Mouse (Mus musculus): Measurements from ENCODE around the gene Pth1r. TPM values are rescaled to one million over a fixed set of nuclear protein-coding genes. Genes with fewer than 3 reads are reported as not detected.
A peak's percentile ranks its signal among the peaks of the same experiment; 100 is the strongest.

Pth1r gene
- total and polyA plus RNA-seq, 3 experiments, result 0.15 to 0.77 TPM; not detected in 1

DNA sequence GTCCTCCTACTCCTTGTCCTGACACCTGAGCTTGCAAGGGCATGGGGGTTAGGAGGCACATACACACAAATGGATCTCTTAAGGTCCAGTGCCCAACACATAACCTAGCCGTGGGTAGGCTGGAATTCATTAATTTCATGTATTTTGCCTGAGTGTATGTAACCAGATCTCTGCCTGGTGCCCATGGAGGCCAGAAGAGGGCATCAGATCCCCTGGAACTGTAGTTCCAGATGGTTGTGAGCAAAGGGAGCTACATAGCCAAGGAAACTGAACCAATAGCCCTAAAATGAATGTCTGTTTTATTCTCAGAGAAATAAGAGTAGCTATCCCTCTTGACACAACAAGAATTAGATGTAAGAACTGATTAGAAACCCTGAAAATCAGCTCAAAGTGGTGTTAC lies 31.5 kb downstream of the Pth1r start:
- Histone ChIP-seq H3K9ac (ENCODE audit: control insufficient read depth, low read depth, low read length, poor library complexity, severe bottlenecking) (no peak overlapping the region), H3K79me2 (ENCODE audit: control insufficient read depth, insufficient read depth, low read length, poor library complexity) (no peaks in the 10 kb centered on the region), H3K27me3 (ENCODE audit: control insufficient read depth in 1 of 2, insufficient read depth in 2 of 2, low read length in 2 of 2) (no peaks in the 10 kb centered on the region), H3K27ac (ENCODE audit: control insufficient read depth, low read depth, low read length) (no peak overlapping the region), H3K9me3 (replicated peaks; ENCODE audit: insufficient read depth, low read length) (no peaks in the 10 kb centered on the region), H3K4me1 (ENCODE audit: control insufficient read depth in 1 of 2, insufficient read depth in 2 of 2, low read length in 2 of 2) (no peaks in the 10 kb centered on the region), H3K4me3 (ENCODE audit: control insufficient read depth in 1 of 2, insufficient read depth in 1 of 2, low read depth in 2 of 2, low read length in 2 of 2) (no peak overlapping the region), H3K36me3 (ENCODE audit: control insufficient read depth in 1 of 2, insufficient read depth in 2 of 2, low read length in 2 of 2) (peaks cover 0 to 8% of the 10 kb centered on the region in 2 experiments; a peak in 2 of 4 replicates)
- DNase-seq (ENCODE audit: low read depth, low spot score), result no peak
- TF ChIP-seq CTCF (IDR thresholded peaks at IDR 0.05 in 2 of 3, conservative IDR thresholded peaks at IDR 0.05 in 1 of 3; ENCODE audit: control insufficient read depth in 1 of 3, insufficient read depth in 1 of 3, low read depth in 2 of 3, low read length in 3 of 3, poor library complexity in 1 of 3, severe bottlenecking in 1 of 3), result peak in 1 of 3 experiments; percentile 9; a peak in 1 of 6 replicates
- no peak for TF ChIP-seq CHD2 (IDR thresholded peaks at IDR 0.05; ENCODE audit: low read length)
- no peak for TF ChIP-seq ZMIZ1 (IDR thresholded peaks at IDR 0.05; ENCODE audit: low read depth, low read length)
- no peak for TF ChIP-seq MYC (IDR thresholded peaks at IDR 0.05; ENCODE audit: low read depth, low read length)

DNA sequence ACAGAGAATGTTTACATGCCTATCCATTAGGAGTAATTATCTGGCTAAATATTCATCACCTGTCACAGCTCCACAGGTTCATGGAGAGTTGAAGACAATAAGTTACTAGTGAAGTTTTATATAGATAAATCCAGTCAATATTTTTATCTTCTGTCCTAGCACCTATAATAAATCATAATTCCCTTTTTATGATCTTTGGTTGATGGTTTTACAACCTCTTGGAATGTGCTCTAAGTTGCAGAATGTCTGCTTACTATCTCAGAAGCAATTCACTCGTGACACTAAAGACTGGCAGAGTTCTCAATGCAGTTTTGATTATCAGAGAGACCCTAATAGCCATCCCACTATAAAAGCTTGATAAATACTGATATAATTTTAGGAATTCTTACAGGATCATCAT lies 33.6 kb downstream of the Pth1r start:
- Histone ChIP-seq H3K27me3 (ENCODE audit: control insufficient read depth in 1 of 2, insufficient read depth in 2 of 2, low read length in 2 of 2) (no peaks in the 10 kb centered on the region), H3K9me3 (replicated peaks; ENCODE audit: insufficient read depth, low read length) (no peaks in the 10 kb centered on the region), H3K9ac (ENCODE audit: control insufficient read depth, low read depth, low read length, poor library complexity, severe bottlenecking) (no peak overlapping the region), H3K27ac (ENCODE audit: control insufficient read depth, low read depth, low read length) (no peak overlapping the region), H3K36me3 (ENCODE audit: control insufficient read depth in 1 of 2, insufficient read depth in 2 of 2, low read length in 2 of 2) (peaks cover 0 to 8% of the 10 kb centered on the region in 2 experiments; a peak in 2 of 4 replicates), H3K4me3 (ENCODE audit: control insufficient read depth in 1 of 2, insufficient read depth in 1 of 2, low read depth in 2 of 2, low read length in 2 of 2) (no peak overlapping the region), H3K79me2 (ENCODE audit: control insufficient read depth, insufficient read depth, low read length, poor library complexity) (no peaks in the 10 kb centered on the region), H3K4me1 (ENCODE audit: control insufficient read depth in 1 of 2, insufficient read depth in 2 of 2, low read length in 2 of 2) (peaks cover 0 to 5% of the 10 kb centered on the region in 2 experiments; a peak in 1 of 4 replicates)
- TF ChIP-seq ELF1 (IDR thresholded peaks at IDR 0.05; ENCODE audit: low read depth, low read length) (no peak), ZNF384 (IDR thresholded peaks at IDR 0.05; ENCODE audit: low read depth, low read length) (no peak), GABPA (IDR thresholded peaks at IDR 0.05; ENCODE audit: low read depth, low read length) (no peak), KAT2A (conservative IDR thresholded peaks at IDR 0.05; ENCODE audit: low read depth, low read length) (no peak), POLR2AphosphoS2 (IDR thresholded peaks at IDR 0.05; ENCODE audit: low read length) (no peak), SMC3 (IDR thresholded peaks at IDR 0.05; ENCODE audit: low read depth, low read length) (no peak), ZMIZ1 (IDR thresholded peaks at IDR 0.05; ENCODE audit: low read depth, low read length) (no peak), ZC3H11A (IDR thresholded peaks at IDR 0.05; ENCODE audit: low read depth, low read length) (no peak), MAZ (IDR thresholded peaks at IDR 0.05; ENCODE audit: low read depth, low read length) (no peak), MYB (IDR thresholded peaks at IDR 0.05; ENCODE audit: low read depth, low read length) (no peak), E2F4 (IDR thresholded peaks at IDR 0.05; ENCODE audit: borderline replicate concordance, low read depth, low read length) (no peak)
- DNase-seq (ENCODE audit: low read depth, low spot score), result no peak

DNA sequence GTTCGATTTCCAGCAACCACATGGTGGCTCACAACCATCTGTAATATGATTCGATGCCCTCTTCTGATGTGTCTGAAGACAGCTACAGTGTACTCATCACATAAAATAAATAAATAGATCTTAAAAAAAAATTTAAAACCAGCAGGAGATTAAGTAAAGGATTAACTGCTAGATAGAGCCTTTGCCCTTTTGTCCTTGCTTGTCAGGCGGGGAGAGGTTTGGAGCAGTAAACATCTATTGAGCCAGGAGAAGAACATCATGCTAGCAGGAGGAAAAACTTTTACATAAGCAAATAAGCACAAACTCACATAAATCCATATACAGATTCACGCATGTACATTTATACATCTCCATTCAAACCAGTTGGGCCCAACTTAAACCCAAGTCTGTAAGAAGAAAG lies 34.4 kb downstream of the Pth1r start:
- Histone ChIP-seq H3K4me1 (ENCODE audit: control insufficient read depth in 1 of 2, insufficient read depth in 2 of 2, low read length in 2 of 2) (peaks cover 0 to 5% of the 10 kb centered on the region in 2 experiments; a peak in 1 of 4 replicates), H3K9me3 (replicated peaks; ENCODE audit: insufficient read depth, low read length) (no peaks in the 10 kb centered on the region), H3K36me3 (ENCODE audit: control insufficient read depth in 1 of 2, insufficient read depth in 2 of 2, low read length in 2 of 2) (peaks cover 0 to 8% of the 10 kb centered on the region in 2 experiments; a peak in 2 of 4 replicates), H3K4me3 (ENCODE audit: control insufficient read depth in 1 of 2, insufficient read depth in 1 of 2, low read depth in 2 of 2, low read length in 2 of 2) (no peak overlapping the region), H3K79me2 (ENCODE audit: control insufficient read depth, insufficient read depth, low read length, poor library complexity) (no peaks in the 10 kb centered on the region), H3K27me3 (ENCODE audit: control insufficient read depth in 1 of 2, insufficient read depth in 2 of 2, low read length in 2 of 2) (no peaks in the 10 kb centered on the region), H3K27ac (ENCODE audit: control insufficient read depth, low read depth, low read length) (no peak overlapping the region), H3K9ac (ENCODE audit: control insufficient read depth, low read depth, low read length, poor library complexity, severe bottlenecking) (no peak overlapping the region)
- TF ChIP-seq ZMIZ1 (IDR thresholded peaks at IDR 0.05; ENCODE audit: low read depth, low read length) (no peak), NRF1 (IDR thresholded peaks at IDR 0.05; ENCODE audit: insufficient read depth, low read depth, low read length, poor library complexity, severe bottlenecking) (no peak), RCOR1 (IDR thresholded peaks at IDR 0.05; ENCODE audit: low read depth, low read length) (no peak), POLR2A (IDR thresholded peaks at IDR 0.05; ENCODE audit: control insufficient read depth in 1 of 2, insufficient read depth in 1 of 2, low read depth in 1 of 2, low read length in 2 of 2, poor library complexity in 1 of 2) (no peak), CTCF (IDR thresholded peaks at IDR 0.05 in 2 of 3, conservative IDR thresholded peaks at IDR 0.05 in 1 of 3; ENCODE audit: control insufficient read depth in 1 of 3, insufficient read depth in 1 of 3, low read depth in 2 of 3, low read length in 3 of 3, poor library complexity in 1 of 3, severe bottlenecking in 1 of 3) (no peak), MYB (IDR thresholded peaks at IDR 0.05; ENCODE audit: low read depth, low read length) (no peak), SIN3A (IDR thresholded peaks at IDR 0.05; ENCODE audit: low read length) (no peak), KAT2A (conservative IDR thresholded peaks at IDR 0.05; ENCODE audit: low read depth, low read length) (no peak), CHD1 (IDR thresholded peaks at IDR 0.05; ENCODE audit: low read depth, low read length) (no peak), MAX (IDR thresholded peaks at IDR 0.05; ENCODE audit: low read length) (no peak), ELF1 (IDR thresholded peaks at IDR 0.05; ENCODE audit: low read depth, low read length) (no peak), POLR2AphosphoS5 (IDR thresholded peaks at IDR 0.05; ENCODE audit: borderline replicate concordance, low read depth, low read length) (no peak), UBTF (IDR thresholded peaks at IDR 0.05; ENCODE audit: borderline replicate concordance, insufficient read depth, low read depth, low read length) (no peak), EP300 (IDR thresholded peaks at IDR 0.05; ENCODE audit: low read depth in 1 of 2, low read length in 2 of 2) (no peak), NELFE (IDR thresholded peaks at IDR 0.05; ENCODE audit: low read depth, low read length) (no peak)
- DNase-seq (ENCODE audit: low read depth, low spot score), result no peak
